Mouse (Mus musculus): Measurements from ENCODE around the gene Gm20479.

DNA sequence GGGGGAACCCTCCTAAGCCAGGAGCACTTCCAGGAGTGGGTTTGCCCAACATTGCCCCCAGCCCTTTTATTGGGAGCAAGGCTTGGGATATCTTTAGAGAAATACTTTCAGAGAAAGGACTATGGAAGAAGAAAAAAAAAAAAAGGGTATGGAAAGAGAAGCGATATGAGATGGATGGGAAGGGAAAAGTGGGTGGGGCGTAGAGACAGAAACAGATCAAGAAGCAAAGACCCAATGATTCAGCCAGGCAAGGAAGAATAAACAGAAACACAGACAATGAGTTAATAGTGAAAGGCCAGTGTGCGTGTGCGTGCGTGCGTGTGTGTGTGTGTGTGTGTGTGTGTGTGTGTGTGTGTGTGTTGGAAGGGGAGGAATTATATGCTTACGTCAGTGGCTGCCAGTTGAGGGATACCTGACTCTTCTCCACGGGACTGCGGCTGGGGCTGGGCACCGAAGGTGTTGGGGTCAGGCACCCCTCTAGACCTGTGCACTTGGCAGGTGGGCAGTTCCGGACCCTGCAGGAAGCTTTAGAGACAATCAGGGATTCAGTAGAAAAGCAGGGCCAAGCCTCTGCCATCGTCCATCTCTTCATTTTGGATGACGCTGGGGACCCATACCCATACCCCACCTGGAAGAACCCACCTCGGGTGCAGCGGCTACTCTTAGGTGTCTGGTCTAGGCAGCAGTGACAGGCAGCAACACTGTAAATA is 22.1 kb downstream of the Gm20479 start:
- TF ChIP-seq CTCF (IDR thresholded peaks at IDR 0.05; ENCODE audit: extremely low read depth, insufficient read depth, low read length), result no peak
- TF ChIP-seq POLR2A (IDR thresholded peaks at IDR 0.05; ENCODE audit: extremely low read depth, insufficient read depth, low read length), result no peak

All from cortical plate, adult 2 months (tissue).